In the genomic region with DNA sequence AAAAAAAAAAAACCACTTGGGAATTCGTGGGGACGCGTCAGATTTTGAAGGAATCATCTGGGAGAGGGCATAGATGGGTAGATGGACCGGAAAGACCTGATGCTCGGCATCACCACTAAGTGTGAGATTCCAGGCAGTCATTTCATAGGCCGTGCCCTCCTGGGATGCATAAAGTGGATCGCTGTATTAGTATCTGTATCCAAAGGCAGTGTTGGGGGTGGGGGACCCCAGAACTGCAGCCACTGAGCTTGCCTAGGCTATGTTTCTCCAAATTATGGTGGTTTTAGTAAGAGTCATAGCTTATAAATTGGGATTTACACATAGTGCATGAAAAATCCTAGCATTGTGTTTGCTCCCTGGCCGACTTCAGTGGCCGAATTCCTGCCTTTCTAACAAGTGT, we compare ENCODE assay signal across 9 mouse cellular contexts. TPM values are rescaled to one million over a fixed set of nuclear protein-coding genes. Genes with fewer than 3 reads are reported as not detected.
DNase-seq lines count a peak whose midpoint lies in the region; ATAC-seq and TF ChIP-seq lines count a peak whose summit lies in the region.
"Had no signal": no experiment of that assay in that cellular context is flagged by ENCODE, and none has a peak within 500 bp of the region (broad histone marks: within the 10 kb centered on the region; RNA-seq: fewer than 3 reads in every experiment).

No protein-coding gene starts in this region.

- H3K9ac ChIP-seq in forebrain, embryonic 13.5 days = 0 out of 2 replicates have a peak overlapping the region, but pooled peaks have one; percentile 40
- peak overlapping the region; percentile 45 for H3K9ac ChIP-seq in midbrain, embryonic 13.5 days (replicated peaks)

- peaks cover 59% of the 10 kb centered on the region for H3K4me1 ChIP-seq in forebrain, embryonic 13.5 days
- H3K4me1 ChIP-seq in midbrain, embryonic 13.5 days (replicated peaks) = peaks cover 60% of the 10 kb centered on the region

- no peak for ATAC-seq in forebrain, embryonic 13.5 days
- ATAC-seq in midbrain, embryonic 13.5 days = no peak

- peak overlapping the region; percentile 63 for H3K4me3 ChIP-seq in forebrain, embryonic 13.5 days
- H3K4me3 ChIP-seq in midbrain, embryonic 13.5 days (replicated peaks) = peak overlapping the region; percentile 71

- H3K27ac ChIP-seq in forebrain, embryonic 13.5 days = no peak overlapping the region
- no peak overlapping the region for H3K27ac ChIP-seq in midbrain, embryonic 13.5 days

- no peaks in the 10 kb centered on the region for H3K27me3 ChIP-seq in forebrain, embryonic 13.5 days
- no peaks in the 10 kb centered on the region for H3K27me3 ChIP-seq in midbrain, embryonic 13.5 days

- no peak for TF ChIP-seq CTCF in brain, embryonic 14.5 days (IDR thresholded peaks at IDR 0.05; ENCODE audit: borderline replicate concordance, extremely low read depth, insufficient read depth, insufficient read length)

- WGBS in forebrain, embryonic 13.5 days = 54% methylated on average over 9 of the region's 9 CpGs
- 45% methylated on average over 9 of the region's 9 CpGs for WGBS in midbrain, embryonic 13.5 days

- H3K4me2 ChIP-seq in forebrain, embryonic 13.5 days = peak overlapping the region; percentile 65
- H3K4me2 ChIP-seq in midbrain, embryonic 13.5 days (replicated peaks) = peak overlapping the region; percentile 70

- peak; percentile 47 for DNase-seq in brain, adult 2 months (ENCODE audit: low read depth, low spot score)
- DNase-seq in brain, embryonic 14.5 days (ENCODE audit: low read depth) = peak; percentile 17
- no peak for DNase-seq in thymus, postnatal 4 days
- DNase-seq in kidney, postnatal 14 days = no peak
- no peak for DNase-seq in lung, postnatal 36 days
- DNase-seq: heart, postnatal 10 days had no signal

- TF ChIP-seq POLR2A in brain, embryonic 14.5 days (IDR thresholded peaks at IDR 0.05; ENCODE audit: borderline replicate concordance, extremely low read depth, insufficient read depth, insufficient read length, poor library complexity, severe bottlenecking) = no peak

- no peaks in the 10 kb centered on the region for H3K36me3 ChIP-seq in forebrain, embryonic 13.5 days (ENCODE audit: poor library complexity, severe bottlenecking)
- H3K36me3 ChIP-seq in midbrain, embryonic 13.5 days = no peaks in the 10 kb centered on the region

- H3K9me3 ChIP-seq in forebrain, embryonic 13.5 days (replicated peaks) = no peaks in the 10 kb centered on the region
- H3K9me3 ChIP-seq in midbrain, embryonic 13.5 days = no peaks in the 10 kb centered on the region

RNA-seq across cellular contexts. Expression of a gene that starts 2.1 kb away (rescaled TPM):
- polyA plus RNA-seq in brain, embryonic 14.5 days (2012; rRNA removed) = 35.7 and 47.2 TPM in 2 replicates
- 25.6 and 29.2 TPM in 2 replicates for polyA plus RNA-seq in forebrain, embryonic 13.5 days (2015; fragmentation: Nextera tagmentation; extraction: Ambion mirVana)
- polyA plus RNA-seq in midbrain, embryonic 13.5 days (2015; fragmentation: Nextera tagmentation; extraction: Ambion mirVana) = 39.6 and 44.1 TPM in 2 replicates
- polyA plus RNA-seq: liver, embryonic 16.5 days had no signal

Comparison
In these comparisons a context has a peak if more than half of its experiments do, and no peak if none do; other contexts are left out.
1. DNase-seq: peak in brain, adult 2 months (single experiment) and brain, embryonic 14.5 days (single experiment); none in thymus, postnatal 4 days (single experiment), kidney, postnatal 14 days (single experiment) and lung, postnatal 36 days (single experiment).